Mouse (Mus musculus): ENCODE data around the gene Rac3. TPM values are rescaled to one million over a fixed set of nuclear protein-coding genes. Genes with fewer than 3 reads are reported as not detected.

Rac3 gene
- total RNA-seq, 2 experiments from 2014 or later, result 0.87 to 1.3 TPM

- no peak for TF ChIP-seq CTCF (IDR thresholded peaks at IDR 0.05)
- intact Hi-C loops (cut with DNase I), result loop anchor here (5.0 kb wide), 1 partner anchor 218 kb away; the partner anchor contains the start of gene Slc25a10
- no peak overlapping the region for H3K4me3 ChIP-seq
- no peak overlapping the region for H3K27ac ChIP-seq
- no peak for DNase-seq
Measured at GRCm38 (mm10) chr11:120710672-120711071, 10.6 kb upstream of the Rac3 start.

GRCm38 (mm10) chr11:120711980-120712604 lies 9.2 kb upstream of the Rac3 start:
- TF ChIP-seq CTCF (IDR thresholded peaks at IDR 0.05), result no peak
- no peak overlapping the region for H3K27ac ChIP-seq
- no peak for DNase-seq
- intact Hi-C loops (cut with DNase I), result loop anchor here (1.0 to 5.0 kb wide), 3 partner anchors 53 to 220 kb away; partner anchors contain the start of genes Sirt7 and Slc25a10
- no peak overlapping the region for H3K4me3 ChIP-seq

GRCm38 (mm10) chr11:120712771-120713568 lies 8.3 kb upstream of the Rac3 start:
- peak; percentile 78 for DNase-seq

DNA sequence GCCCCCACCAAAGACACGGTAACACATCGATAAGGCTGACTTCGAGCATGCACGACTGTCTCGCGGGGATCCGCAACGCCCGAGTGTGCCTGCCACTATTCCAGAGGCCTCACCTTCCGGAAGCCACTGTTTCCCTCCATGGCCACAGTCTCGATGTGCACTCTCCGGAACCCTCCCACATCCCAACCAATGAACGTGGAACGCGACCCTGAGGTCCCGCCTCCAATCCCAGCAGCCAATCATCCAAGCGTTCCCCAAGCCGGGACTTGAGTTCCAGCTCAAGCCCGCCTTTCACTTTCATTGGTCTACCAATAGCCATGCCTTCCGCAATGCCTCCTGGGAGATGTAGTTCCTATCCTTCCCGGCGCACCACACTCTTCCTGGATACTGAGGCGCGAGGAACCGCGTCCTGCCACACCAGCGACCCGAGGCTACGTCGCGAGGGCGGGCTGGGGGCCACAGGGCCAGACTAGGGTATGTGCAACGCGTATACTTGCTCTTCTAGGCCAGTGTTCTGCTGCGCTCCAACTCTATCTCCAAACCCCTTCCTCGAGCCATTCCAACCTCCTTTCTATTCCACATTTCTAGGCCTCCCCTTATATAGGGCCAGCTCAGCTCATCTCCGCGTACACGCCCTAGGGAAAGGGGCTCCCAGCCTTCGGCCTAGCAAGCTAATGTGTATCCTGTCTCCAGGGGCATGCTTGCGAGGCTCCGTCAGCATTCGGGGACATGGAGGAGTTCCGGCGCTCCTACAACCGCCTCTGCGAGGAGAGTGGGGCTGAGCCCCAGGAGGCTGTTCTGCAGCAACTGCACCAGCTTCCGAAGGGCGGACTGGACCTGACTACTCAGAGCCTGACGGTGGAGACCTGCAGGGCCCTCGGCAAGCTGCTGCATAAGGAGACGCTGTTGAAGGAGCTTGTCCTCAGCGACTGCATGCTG lies 7.4 kb upstream of the Rac3 start, which contains the start of the genes Cenpx and Lrrc45:
Cenpx (minus strand) TSS at position 159 of the 939 bp plus-strand sequence.
Lrrc45 (plus strand) TSS at position 346 of the 939 bp plus-strand sequence.
- H3K27ac ChIP-seq, result peak within 1 kb of the TSS; percentile 93
- intact Hi-C loops (cut with DNase I), result loop anchor here (2.0 to 5.0 kb wide), 2 partner anchors 89 to 222 kb away; partner anchors contain the start of genes Sirt7 and Slc25a10
- peak; percentile 97 for DNase-seq
- peak within 1 kb of the TSS; percentile 96 for H3K4me3 ChIP-seq
- TF ChIP-seq CTCF (IDR thresholded peaks at IDR 0.05), result no peak

More at GRCm38 (mm10) chr11:120712771-120713568, 8.3 kb upstream of the Rac3 start:
- Histone ChIP-seq H3K27ac (peak overlapping the region; percentile 93), H3K4me3 (peak overlapping the region; percentile 96)
- peak; percentile 80 for TF ChIP-seq CTCF (IDR thresholded peaks at IDR 0.05)
- intact Hi-C loops (cut with DNase I), result loop anchor here (1.0 to 5.0 kb wide), 3 partner anchors 54 to 221 kb away; partner anchors contain the start of genes Sirt7 and Slc25a10

DNA sequence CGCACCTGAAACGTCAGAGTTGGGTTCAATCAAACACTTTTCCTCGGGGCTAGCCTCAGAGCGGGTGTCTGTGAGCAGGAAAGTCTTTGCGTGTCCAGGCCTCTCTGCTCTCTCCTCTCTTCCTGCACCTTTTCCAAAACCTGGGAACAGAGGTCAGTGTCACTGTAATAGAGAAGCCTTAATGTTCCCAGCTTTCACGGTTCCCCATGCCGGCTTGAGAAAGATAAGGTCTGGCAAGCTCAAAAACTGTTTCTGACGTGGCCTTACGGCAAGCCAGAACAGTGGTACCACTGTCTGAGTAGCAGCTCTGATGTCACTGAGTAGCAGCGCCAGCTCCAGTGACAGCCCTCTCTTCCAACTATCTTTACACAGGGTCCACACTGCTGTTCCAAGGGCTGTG lies 6.7 kb upstream of the Rac3 start:
- no peak for TF ChIP-seq CTCF (IDR thresholded peaks at IDR 0.05)
- peak; percentile 21 for DNase-seq
- intact Hi-C loops (cut with DNase I), result loop anchor here (5.0 kb wide), 1 partner anchor 222 kb away; the partner anchor contains the start of gene Slc25a10
- peak overlapping the region; percentile 70 for H3K27ac ChIP-seq
- H3K4me3 ChIP-seq, result peak overlapping the region; percentile 96

DNA sequence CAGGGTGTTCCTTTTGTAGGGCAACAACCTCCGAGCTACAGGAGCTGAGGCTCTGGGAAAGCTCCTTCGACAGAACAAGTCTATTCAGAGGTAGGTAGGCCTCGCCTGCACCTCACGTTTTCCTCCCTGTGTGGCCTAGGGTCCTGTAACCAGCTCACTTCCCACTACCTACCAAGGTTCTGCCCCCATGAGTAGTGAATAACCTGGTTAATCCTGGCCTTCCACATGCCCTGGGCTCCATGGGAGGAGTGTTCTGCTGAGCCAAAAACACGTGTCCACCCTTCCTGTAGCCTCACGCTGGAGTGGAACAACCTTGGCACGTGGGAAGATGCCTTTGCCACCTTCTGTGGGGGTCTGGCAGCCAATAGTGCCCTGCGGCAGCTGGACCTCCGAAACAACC lies 6.1 kb upstream of the Rac3 start:
- H3K4me3 ChIP-seq, result no peak overlapping the region

DNA sequence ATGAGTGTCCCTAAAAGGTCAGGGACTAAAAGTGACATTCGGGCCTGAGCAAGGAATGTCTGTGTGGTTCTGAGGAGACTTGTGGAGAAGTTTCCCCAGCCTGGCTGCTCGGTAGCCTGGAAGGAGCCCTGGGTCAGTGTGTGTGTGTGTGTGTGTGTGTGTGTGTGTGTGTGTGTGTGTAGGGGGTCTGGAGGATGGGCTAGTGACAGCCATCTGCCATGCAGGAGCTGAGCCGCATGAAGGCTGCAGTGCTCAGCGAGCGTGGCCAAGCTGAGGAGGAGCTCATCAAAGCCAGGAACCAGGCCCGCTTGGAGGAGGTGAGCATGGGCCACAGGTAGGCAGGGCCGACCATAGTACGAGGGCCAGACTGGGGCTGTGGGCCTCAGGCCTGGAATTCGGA lies 2.0 kb upstream of the Rac3 start:
- no peak overlapping the region for H3K4me3 ChIP-seq
- peak; percentile 17 for DNase-seq
- intact Hi-C loops (cut with DNase I), result no loop called here
- no peak overlapping the region for H3K27ac ChIP-seq
- TF ChIP-seq CTCF (IDR thresholded peaks at IDR 0.05), result no peak

More for the DNA sequence above, 6.1 kb upstream of the Rac3 start:
- intact Hi-C loops (cut with DNase I), result no loop called here
- no peak overlapping the region for H3K27ac ChIP-seq
- peak; percentile 12 for DNase-seq
- no peak for TF ChIP-seq CTCF (IDR thresholded peaks at IDR 0.05)

GRCm38 (mm10) chr11:120719841-120720376 lies 1.4 kb upstream of the Rac3 start:
- DNase-seq, result peak; percentile 22
- intact Hi-C loops (cut with DNase I), result loop anchor here (1.0 to 2.0 kb wide), 2 partner anchors 29 to 56 kb away; no protein-coding TSS in a partner anchor
- H3K27ac ChIP-seq, result no peak overlapping the region
- no peak overlapping the region for H3K4me3 ChIP-seq
- no peak for TF ChIP-seq CTCF (IDR thresholded peaks at IDR 0.05)

DNA sequence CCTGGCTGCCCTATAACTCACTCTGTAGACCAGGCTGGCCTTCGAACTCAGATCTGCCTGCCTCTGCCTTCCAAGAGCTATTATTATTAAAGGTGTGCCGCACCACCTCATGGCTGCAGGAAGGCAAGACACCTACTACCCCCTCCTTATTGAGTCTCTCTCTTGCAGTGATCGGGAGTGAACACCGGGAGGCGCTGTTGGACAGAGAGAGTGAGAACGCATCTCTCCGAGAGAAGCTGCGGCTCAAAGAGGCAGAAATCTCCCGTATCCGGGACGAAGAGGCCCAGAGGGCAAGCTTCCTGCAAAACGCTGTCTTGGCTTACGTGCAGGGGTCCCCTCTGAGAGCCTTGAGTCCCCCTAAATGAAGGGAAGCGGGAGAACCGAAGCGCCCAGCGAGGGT lies 820 bp upstream of the Rac3 start:
- intact Hi-C loops (cut with DNase I), result loop anchor here (1.0 to 2.0 kb wide), 2 partner anchors 28 to 56 kb away; no protein-coding TSS in a partner anchor
- peak; percentile 91 for DNase-seq
- Histone ChIP-seq H3K4me3 (peak overlapping the region; percentile 79), H3K27ac (no peak overlapping the region)
- TF ChIP-seq CTCF (IDR thresholded peaks at IDR 0.05), result peak; percentile 92

DNA sequence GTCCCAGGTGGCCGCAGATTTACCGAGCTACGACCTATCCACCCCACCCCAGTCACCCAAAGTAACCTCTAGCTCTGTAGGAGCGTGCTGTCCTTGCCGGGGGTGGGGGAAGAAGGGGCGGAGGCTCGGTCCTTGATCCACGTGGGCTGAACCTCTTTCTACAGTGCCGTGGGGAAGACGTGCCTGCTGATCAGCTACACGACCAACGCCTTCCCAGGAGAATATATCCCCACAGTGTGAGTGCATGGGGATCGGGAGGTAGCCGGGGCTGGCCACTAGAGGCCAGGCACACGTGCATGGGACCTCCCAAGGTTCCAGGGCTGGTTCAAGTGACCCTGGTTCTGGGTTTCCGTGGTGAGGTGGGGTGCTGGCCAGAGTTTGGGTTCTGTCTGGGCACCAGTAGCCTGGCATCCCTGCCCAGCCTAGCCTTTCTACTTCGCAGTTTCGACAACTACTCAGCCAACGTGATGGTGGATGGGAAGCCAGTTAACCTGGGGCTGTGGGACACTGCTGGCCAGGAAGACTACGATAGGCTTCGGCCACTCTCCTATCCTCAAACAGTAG lies 879 bp downstream of the Rac3 start:
- H3K27ac ChIP-seq, result no peak overlapping the region; the same call in 1 of the 2 replicates
- DNase-seq, result no peak
- intact Hi-C loops (cut with DNase I), result no loop called here
- H3K4me3 ChIP-seq, result peak overlapping the region; percentile 79
- TF ChIP-seq CTCF (IDR thresholded peaks at IDR 0.05), result no peak

DNA sequence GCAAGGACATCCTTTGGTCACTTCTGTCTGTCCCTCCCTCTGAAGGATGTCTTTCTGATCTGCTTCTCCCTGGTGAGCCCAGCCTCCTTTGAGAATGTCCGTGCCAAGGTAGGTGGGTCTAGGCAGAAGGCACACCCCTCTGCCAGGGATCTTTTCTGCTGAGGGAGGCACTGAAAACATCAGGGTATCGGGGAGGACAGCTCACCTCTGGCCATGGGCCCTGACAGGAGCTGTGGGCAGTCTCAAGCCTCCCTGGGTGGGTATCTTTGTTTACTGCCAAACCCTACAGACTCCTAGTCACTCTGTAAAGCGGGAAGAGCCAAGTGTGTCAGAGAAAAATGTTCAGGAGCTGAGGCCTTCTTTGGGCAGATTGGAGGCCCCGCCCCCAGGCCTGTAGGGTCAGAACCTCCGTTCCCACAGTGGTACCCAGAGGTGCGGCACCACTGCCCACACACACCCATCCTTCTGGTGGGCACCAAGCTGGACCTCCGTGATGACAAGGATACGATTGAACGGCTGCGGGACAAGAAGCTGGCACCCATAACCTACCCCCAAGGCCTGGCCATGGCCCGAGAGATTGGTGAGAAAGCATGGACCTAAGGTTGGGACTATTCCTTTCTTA lies 1.6 kb downstream of the Rac3 start:
- TF ChIP-seq CTCF (IDR thresholded peaks at IDR 0.05), result no peak
- H3K4me3 ChIP-seq, result no peak overlapping the region
- H3K27ac ChIP-seq, result no peak overlapping the region
- no peak for DNase-seq
- intact Hi-C loops (cut with DNase I), result no loop called here

All from gastrocnemius, adult 2 months (tissue).